Mouse (Mus musculus): ENCODE data around the gene Myh10. TPM values are rescaled to one million over a fixed set of nuclear protein-coding genes. Genes with fewer than 3 reads are reported as not detected.

Gene Myh10
- total RNA-seq, 4 experiments from 2014 or later: 200 to 257 (median 222) TPM

GRCm38 (mm10) chr11:68745374-68746200 is 54.2 kb downstream of the Myh10 start:
- peak; percentile 22 to 57 for DNase-seq (ENCODE audit: low spot score in 2 of 2)

DNA sequence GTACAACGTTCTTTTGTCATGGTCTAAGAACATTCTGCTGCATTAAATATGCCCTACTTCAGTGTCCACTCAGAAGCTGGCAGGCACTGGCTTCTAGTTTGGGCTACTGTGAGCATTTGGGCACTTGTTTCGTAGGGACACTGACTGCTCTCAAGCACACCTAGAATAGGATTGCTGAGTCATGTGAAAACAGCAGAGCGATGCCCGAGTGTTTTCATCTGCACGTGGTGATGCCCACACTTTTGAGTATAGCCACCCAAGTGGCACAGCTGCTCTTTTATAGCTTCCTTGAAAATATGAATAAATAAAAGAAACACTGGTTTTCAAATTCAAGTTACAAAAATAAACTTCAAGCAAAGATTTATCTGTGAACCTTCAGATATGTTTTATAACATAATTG is 56.8 kb downstream of the Myh10 start:
- DNase-seq (ENCODE audit: low spot score in 2 of 2): peak in 1 of 2 experiments; percentile 39

DNA sequence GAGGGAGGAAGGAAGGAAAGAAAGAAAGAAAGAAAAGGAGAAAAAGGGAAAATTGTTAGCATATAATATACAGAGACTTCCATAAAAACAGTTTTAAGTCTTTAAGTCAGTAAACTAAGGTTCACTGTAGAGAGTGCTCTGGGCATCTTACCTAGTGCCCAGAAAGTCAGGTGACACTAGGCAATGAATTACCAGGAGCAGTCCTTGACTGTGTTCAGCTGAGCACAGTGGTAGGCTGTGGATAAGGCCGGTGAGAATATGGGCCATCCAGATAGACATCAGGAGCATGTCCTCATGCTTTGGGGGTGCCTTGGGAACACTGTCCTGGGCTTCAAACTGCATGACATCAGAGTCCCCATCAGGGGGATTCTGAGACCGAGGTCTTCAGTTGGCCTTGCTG is 58.8 kb downstream of the Myh10 start:
- no peak for DNase-seq (ENCODE audit: low spot score in 2 of 2)

- DNase-seq (ENCODE audit: low spot score in 2 of 2): peak in 1 of 2 experiments; percentile 32
Observed at GRCm38 (mm10) chr11:68750938-68751337, 59.6 kb downstream of the Myh10 start.

DNA sequence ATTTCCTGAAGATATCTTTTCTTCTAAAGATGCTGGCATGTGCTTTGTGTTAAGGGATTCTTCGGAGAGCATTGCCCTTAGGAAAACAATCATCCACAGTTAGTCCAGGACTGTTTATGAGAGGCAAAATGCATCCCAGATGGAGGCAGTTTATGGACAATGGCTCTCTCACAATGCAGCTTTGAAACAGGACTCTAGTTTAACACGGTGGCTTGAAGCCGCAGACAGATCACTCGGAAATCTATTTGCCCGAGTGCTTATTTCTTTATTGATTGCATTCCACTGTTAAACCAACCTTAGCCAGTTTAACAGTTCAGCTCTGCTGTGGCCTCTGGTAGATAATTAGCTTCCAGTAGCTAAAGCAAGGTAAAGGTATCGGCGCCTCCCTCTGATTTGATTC is 62.9 kb downstream of the Myh10 start:
- DNase-seq (ENCODE audit: low spot score in 2 of 2): no peak

DNA sequence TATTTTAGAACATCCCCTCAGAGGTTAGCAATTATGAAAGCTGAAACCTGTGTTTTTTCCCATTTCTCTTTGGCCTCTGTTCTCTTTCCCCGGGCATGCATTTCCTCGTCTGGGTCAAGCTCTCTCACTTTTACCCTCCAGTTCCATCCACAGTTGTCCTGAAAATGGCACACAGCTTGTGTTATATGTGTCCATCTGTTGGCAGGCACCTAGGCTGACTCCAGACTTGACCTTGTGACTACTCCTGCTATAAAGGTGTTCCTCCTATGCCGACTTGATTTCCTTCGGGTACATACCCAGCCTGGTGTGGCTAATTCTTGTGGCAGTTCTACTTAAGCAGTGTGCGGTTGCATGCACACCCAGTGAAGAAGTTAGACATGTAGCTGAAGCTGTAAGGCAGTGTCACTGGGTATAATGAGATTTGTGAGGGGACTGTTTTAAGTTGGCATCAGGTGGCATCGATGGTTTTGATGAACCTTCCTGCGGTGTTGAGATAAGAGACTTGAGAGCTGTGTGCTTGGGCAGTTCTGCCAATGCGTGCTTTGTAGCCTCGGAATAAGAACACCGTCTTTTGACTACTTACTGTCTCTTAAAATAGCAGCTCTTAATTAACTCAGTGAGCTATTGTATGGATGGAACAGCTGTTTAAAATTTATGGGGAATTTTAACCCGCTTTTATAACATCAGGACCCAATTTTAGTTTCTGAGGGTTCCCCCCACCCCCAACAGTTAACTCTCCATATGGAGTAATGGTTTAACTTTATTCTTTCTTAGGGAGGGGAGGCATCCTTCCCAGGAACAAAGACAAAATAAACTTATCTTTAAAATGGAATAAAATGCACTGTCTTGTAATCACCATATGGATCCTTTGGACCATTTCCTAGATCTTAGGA is 65.3 kb downstream of the Myh10 start:
- DNase-seq (ENCODE audit: low spot score in 2 of 2): no peak

DNA sequence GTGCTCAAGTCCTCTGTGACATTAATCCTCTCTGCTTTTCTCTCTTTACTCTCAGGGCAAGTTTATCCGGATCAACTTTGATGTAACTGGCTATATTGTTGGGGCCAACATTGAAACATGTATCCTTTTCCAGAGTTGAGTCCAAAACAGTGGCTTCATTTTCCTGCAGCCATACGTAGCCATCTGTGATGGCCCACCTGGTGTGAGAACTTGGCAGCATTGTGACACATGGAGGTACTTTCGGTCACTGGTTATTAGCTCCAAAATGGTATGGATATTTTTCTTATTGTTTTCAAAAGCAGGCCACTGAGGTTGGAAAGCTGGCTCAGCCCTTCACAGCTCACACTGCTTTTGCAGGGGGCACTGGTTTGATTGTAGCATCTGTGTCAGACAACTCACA is 68.3 kb downstream of the Myh10 start:
- DNase-seq (ENCODE audit: low spot score in 2 of 2): no peak

GRCm38 (mm10) chr11:68761155-68761554 is 69.8 kb downstream of the Myh10 start:
- DNase-seq (ENCODE audit: low spot score in 2 of 2): no peak

DNA sequence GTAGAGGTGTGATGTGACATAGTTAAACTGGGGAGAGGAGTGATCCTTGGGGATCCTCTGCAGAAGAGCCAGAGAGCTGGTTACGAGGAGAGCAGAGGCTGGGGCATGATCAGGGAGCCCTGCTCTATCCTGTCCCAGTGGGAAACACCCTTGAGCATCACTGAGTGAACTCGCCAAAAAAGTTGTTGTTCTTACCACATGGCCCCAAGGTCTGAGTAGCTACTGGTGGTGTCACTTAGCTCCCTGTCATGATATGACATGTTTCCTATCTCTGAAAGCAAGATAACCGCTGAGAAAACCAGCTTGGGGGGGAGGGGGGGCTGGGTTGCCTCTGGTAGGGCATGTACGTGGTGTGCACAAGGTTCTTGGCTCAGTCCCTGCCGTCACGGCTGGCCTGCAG is 70.3 kb downstream of the Myh10 start:
- no peak for DNase-seq (ENCODE audit: low spot score in 2 of 2)

DNA sequence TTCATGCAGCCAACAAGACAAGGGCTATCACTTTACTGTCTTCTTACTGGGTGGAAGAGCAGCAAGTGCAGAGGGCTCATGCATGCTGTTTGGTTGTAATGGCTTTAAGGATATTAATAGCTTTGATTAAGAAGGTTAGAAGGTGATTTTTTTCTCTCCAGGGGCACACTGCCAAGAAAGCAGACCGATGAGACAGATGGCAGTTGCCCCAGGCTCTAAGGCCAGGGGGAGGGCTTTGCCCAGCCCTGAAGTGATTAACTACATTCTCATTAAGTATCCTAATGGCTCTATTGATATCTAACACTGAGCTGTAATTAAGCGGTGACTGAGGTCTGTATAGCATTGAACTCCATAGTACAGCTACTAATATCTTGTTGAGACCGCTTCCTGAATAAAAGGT is 73.3 kb downstream of the Myh10 start:
- no peak for DNase-seq (ENCODE audit: low spot score in 2 of 2)

GRCm38 (mm10) chr11:68767762-68768542 is 76.6 kb downstream of the Myh10 start:
- DNase-seq (ENCODE audit: low spot score in 2 of 2): no peak

- DNase-seq (ENCODE audit: low spot score in 2 of 2): no peak
Observed at GRCm38 (mm10) chr11:68769770-68770510, 78.6 kb downstream of the Myh10 start.

- no peak for DNase-seq (ENCODE audit: low spot score in 2 of 2)
Observed at GRCm38 (mm10) chr11:68776147-68776655, 84.8 kb downstream of the Myh10 start.

GRCm38 (mm10) chr11:68777933-68778332 is 86.6 kb downstream of the Myh10 start:
- no peak for DNase-seq (ENCODE audit: low spot score in 2 of 2)

- DNase-seq (ENCODE audit: low spot score in 2 of 2): no peak
Observed at GRCm38 (mm10) chr11:68778855-68779254, 87.5 kb downstream of the Myh10 start.

DNA sequence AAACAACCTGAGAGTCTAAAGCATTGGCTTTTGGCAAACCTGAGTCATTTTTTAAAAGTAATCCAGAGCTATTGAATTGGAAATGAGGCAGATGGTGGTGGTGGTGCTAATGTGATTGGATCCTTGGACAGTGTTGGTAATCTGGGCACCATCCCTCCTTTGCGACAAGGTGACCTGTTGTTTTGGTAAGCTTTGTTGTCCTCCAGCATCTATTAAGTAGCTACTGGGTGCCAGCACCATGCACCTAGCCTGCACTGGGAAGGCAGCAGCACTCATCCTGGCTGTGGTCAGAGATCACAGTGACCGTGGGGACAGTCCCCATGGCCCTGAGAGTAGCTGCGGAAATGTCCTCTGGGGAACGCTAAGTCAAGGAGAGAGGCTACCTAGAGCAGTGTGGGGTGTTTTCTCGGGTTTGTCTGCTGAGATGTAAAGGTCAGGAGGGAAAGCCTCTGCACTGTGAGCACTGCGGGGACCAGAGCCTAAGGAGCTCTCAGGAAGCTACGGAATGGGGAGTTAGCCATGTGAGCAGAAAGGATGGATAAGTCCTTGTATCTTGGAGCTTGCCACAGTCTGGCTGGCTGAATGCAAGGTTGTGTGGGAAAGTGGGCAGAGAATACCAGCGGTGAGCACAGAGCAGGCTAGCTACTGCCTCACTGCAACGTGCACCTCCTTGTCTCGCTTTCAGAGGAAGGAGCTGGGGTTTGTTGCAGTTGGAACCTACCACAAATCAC is 88.5 kb downstream of the Myh10 start:
- no peak for DNase-seq (ENCODE audit: low spot score in 2 of 2)

- DNase-seq (ENCODE audit: low spot score in 2 of 2): no peak
Observed at GRCm38 (mm10) chr11:68780466-68781114, 89.2 kb downstream of the Myh10 start.

DNA sequence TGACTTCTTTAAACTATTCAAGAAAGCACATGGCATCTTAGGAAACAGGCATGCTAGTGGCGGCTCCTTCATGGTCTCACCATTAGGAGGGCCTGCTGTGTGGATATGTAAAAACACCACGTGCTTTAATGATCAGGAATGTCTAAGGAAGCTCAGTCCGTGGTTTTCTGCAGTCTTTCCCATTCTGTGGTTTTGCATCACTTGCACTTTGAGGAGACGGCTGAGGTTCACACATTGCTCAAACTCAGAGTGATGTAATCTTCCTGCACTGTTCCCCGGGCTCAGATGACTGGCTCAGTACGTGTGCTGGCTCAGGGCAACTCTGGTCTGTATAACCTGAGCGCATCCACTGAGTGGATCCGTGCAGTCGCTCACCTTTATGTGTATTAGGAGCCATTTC is 91.0 kb downstream of the Myh10 start:
- no peak for DNase-seq (ENCODE audit: low spot score in 2 of 2)

DNA sequence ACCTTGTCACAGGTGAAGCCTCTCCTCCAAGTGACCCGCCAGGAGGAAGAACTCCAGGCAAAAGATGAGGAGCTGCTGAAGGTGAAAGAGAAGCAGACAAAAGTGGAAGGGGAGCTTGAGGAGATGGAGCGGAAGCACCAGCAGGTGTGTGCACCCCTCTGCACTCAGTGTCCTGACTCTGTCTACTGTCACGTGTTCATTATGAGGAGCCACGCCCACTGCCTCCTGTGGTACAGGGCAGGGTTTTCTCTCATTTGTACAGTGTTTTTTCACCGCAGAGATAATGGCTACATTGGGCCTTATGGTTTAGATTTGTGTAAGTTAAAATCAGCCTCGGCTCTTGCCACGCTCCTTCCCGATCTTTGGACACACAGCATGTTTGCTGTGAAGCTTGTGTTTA is 94.5 kb downstream of the Myh10 start:
- no peak for DNase-seq (ENCODE audit: low spot score in 2 of 2)
